Mouse (Mus musculus) G1E (cell line): ENCODE measurements at regions not wholly inside any gene's neighbourhood (a gene's known extent, or its start where the extent isn't known, plus 50 kb on each side); places are given as distances from the start of the nearest gene placed in this dataset.

Source experiments
- ATAC-seq: 2 replicates; pipeline ENCODE4 v1.8.0; 2016; ENCODE audit warnings: mild to moderate bottlenecking; ENCODE audit not compliant: insufficient number of reproducible peaks, poor library complexity, low FRiP score, severe bottlenecking; ENCODE audit errors: extremely low read depth
- DNase-seq: peaks from one replicate; pipeline ENCODE4 v3.0.0; 2012; ENCODE audit warnings: low spot score
- H3K27me3 ChIP-seq: 2 replicates; pipeline ENCODE4 v1.6.1; 2012; ENCODE audit warnings: mild to moderate bottlenecking, low read length, inconsistent platforms; ENCODE audit not compliant: insufficient read depth
- H3K36me3 ChIP-seq: replicated peaks from 2 replicates; pipeline ENCODE3; 2012; ENCODE audit warnings: mild to moderate bottlenecking, inconsistent platforms
- H3K4me1 ChIP-seq: 2 replicates; pipeline ENCODE4 v1.6.1; 2012; ENCODE audit warnings: low read depth, low read length, inconsistent platforms, mixed read lengths; ENCODE audit not compliant: insufficient read depth
- H3K4me3 ChIP-seq: 2 replicates; pipeline ENCODE4 v1.5.1; 2012; ENCODE audit warnings: low read depth, mild to moderate bottlenecking, inconsistent platforms, low read length, moderate library complexity, mixed read lengths
- H3K9me3 ChIP-seq: replicated peaks from 2 replicates; pipeline ENCODE4 v1.6.1; 2012; ENCODE audit warnings: inconsistent platforms
- CTCF ChIP-seq: IDR thresholded peaks from 2 replicates; pipeline ENCODE4 v1.5.1; 2012; ENCODE audit warnings: low read depth, low read length, inconsistent platforms, mixed read lengths
- GATA1 ChIP-seq: IDR thresholded peaks from 2 replicates; pipeline ENCODE4 v1.6.1; 2012; ENCODE audit warnings: borderline replicate concordance, low read length, inconsistent platforms, mixed read lengths
- GATA2 ChIP-seq: IDR thresholded peaks from 2 replicates; pipeline ENCODE4 v1.6.1; 2012; ENCODE audit warnings: low read depth, low read length, inconsistent platforms, borderline replicate concordance
- POLR2AphosphoS5 ChIP-seq: IDR thresholded peaks from 2 replicates; pipeline ENCODE4 v1.6.1; 2012; ENCODE audit warnings: low read depth, low read length, inconsistent platforms; ENCODE audit not compliant: insufficient replicate concordance
- TAL1 ChIP-seq: conservative IDR thresholded peaks from 2 replicates; pipeline ENCODE4 v1.6.1; 2012; ENCODE audit warnings: low read depth, low read length, inconsistent platforms, mixed read lengths

GRCm38 (mm10) chr8:116837991-116838390, 83.3 kb downstream of the Cmc2 start:
- Histone ChIP-seq H3K4me1 (no peaks in the 10 kb centered on the region), H3K27me3 (no peaks in the 10 kb centered on the region), H3K36me3 (no peaks in the 10 kb centered on the region), H3K9me3 (peaks cover 28% of the 10 kb centered on the region), H3K4me3 (no peak overlapping the region)
- DNase-seq (no peak), ATAC-seq (no peak)
- TF ChIP-seq GATA1 (no peak), CTCF (no peak), POLR2AphosphoS5 (no peak), TAL1 (no peak), GATA2 (no peak)

- no peak for ATAC-seq
- Histone ChIP-seq H3K27me3 (no peaks in the 10 kb centered on the region), H3K4me1 (no peaks in the 10 kb centered on the region), H3K9me3 (peaks cover 31% of the 10 kb centered on the region), H3K4me3 (no peak overlapping the region), H3K36me3 (no peaks in the 10 kb centered on the region)
- TF ChIP-seq GATA1 (no peak), POLR2AphosphoS5 (no peak), CTCF (no peak)
- DNase-seq = no peak
These were observed 89.1 kb downstream of the Cmc2 start for GRCm38 (mm10) chr8:116832181-116832580.

GRCm38 (mm10) chr8:116829631-116830030, 91.6 kb downstream of the Cmc2 start:
- ATAC-seq = no peak
- no peak for DNase-seq
- H3K4me1 ChIP-seq = no peaks in the 10 kb centered on the region
- H3K9me3 ChIP-seq = peaks cover 36% of the 10 kb centered on the region
- no peak overlapping the region for H3K4me3 ChIP-seq
- TF ChIP-seq POLR2AphosphoS5 = no peak
- TF ChIP-seq GATA1 = no peak
- TF ChIP-seq GATA2 = no peak
- no peak for TF ChIP-seq CTCF
- TF ChIP-seq TAL1 = no peak
- no peaks in the 10 kb centered on the region for H3K27me3 ChIP-seq
- no peaks in the 10 kb centered on the region for H3K36me3 ChIP-seq

DNA sequence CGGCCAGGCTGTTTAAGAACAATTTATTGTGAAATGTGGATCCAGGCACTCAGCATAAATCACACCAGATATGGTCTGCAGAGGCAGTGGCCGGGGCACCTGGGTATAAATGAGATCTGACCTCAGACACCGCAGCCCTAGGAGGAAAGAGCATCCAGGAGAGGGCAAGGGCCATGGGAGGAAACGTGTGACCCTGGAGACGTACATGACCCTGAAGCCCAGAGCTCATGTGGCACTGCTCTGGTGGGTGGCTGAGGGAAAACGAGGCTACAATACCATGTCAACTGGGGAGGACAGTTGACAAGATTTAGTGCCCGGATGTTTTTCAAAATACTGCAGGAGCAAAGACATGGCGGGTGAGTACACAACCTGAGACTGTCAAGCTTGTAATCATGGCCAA, 93.0 kb downstream of the Cmc2 start:
- Histone ChIP-seq H3K36me3 (no peaks in the 10 kb centered on the region), H3K9me3 (peaks cover 32% of the 10 kb centered on the region), H3K4me3 (no peak overlapping the region), H3K27me3 (no peaks in the 10 kb centered on the region), H3K4me1 (no peaks in the 10 kb centered on the region)
- no peak for ATAC-seq
- no peak for DNase-seq
- TF ChIP-seq GATA1 (no peak), TAL1 (no peak), POLR2AphosphoS5 (no peak), GATA2 (no peak), CTCF (no peak)

- DNase-seq = no peak
- Histone ChIP-seq H3K36me3 (no peaks in the 10 kb centered on the region), H3K27me3 (no peaks in the 10 kb centered on the region), H3K9me3 (peaks cover 31% of the 10 kb centered on the region), H3K4me3 (no peak overlapping the region), H3K4me1 (no peaks in the 10 kb centered on the region)
- TF ChIP-seq TAL1 (no peak), POLR2AphosphoS5 (no peak), CTCF (no peak), GATA2 (no peak), GATA1 (no peak)
- no peak for ATAC-seq
These were observed 94.1 kb downstream of the Cmc2 start for GRCm38 (mm10) chr8:116827141-116827540.

GRCm38 (mm10) chr8:116814118-116814851, 81.5 kb upstream of the Cdyl2 start:
- ATAC-seq (no peak), DNase-seq (no peak)
- no peaks in the 10 kb centered on the region for H3K4me1 ChIP-seq
- H3K4me3 ChIP-seq = no peak overlapping the region
- H3K36me3 ChIP-seq = no peaks in the 10 kb centered on the region
- H3K27me3 ChIP-seq = no peaks in the 10 kb centered on the region
- TF ChIP-seq CTCF = no peak
- H3K9me3 ChIP-seq = peaks cover 51% of the 10 kb centered on the region
